Mouse (Mus musculus) left cerebral cortex, adult 2 months (tissue): ENCODE data around the gene Cpz. TPM values are rescaled to one million over a fixed set of nuclear protein-coding genes. Genes with fewer than 3 reads are reported as not detected.

Source experiments
- DNase-seq, 2 experiments: peaks; one replicate each; pipeline ENCODE4 v3.0.0; 2021 to 2022; ENCODE audit warnings: low spot score in 2 of 2, mixed read lengths in 1 of 2; ENCODE audit errors: extremely low spot score in 1 of 2
- H3K27ac ChIP-seq: fragments of 200-600 bp; 2 replicates; pipeline ENCODE4 v1.8.1; 2022
- H3K4me3 ChIP-seq: fragments of 200-600 bp; 2 replicates; pipeline ENCODE4 v1.8.1; 2022
- CTCF ChIP-seq: fragments of 200-600 bp; IDR thresholded peaks from 2 replicates; pipeline ENCODE4 v1.8.1; 2022; ENCODE audit warnings: antibody characterized with exemption, mild to moderate bottlenecking, moderate library complexity
- intact Hi-C: fragments of 180-260 bp; cut with DNase I; formaldehyde crosslinking; loops from one replicate; pipeline ENCODE4 v1.15.1; 2025
- total RNA-seq, 2 experiments: library from RNA; stranded (reverse); gene quantifications; 2 replicates each; pipeline ENCODE4 v1.2.3; 2021

The Cpz gene
- total RNA-seq, 2 experiments from 2014 or later, result 0.14 TPM; not detected in 1

DNA sequence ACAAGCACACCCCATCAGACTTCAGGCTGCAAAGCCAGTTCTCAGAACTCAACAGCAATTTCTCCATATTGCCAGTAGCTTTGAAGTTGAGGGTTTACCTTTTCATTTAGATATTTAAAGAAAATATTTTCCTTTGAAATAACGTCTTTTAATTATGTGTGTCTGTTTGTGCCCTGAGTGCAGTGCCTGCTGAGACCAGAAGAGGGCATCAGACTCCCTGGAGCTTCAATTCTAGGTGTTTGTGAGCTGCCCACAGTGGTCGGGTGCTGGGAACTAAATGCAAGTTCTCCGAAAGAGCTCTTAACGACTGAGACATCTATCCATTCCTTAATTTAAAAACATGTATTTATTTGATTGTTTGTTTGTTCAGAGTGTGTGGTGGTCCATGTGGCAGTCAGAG lies 65.7 kb downstream of the Cpz start:
- H3K4me3 ChIP-seq, result no peak overlapping the region
- TF ChIP-seq CTCF, result peak; percentile 39
- H3K27ac ChIP-seq, result no peak overlapping the region
- intact Hi-C loops, result no loop called here
- no peak for DNase-seq

GRCm38 (mm10) chr5:35458267-35458666 lies 67.2 kb downstream of the Cpz start:
- intact Hi-C loops, result no loop called here
- DNase-seq, result no peak
- no peak for TF ChIP-seq CTCF
- H3K4me3 ChIP-seq, result no peak overlapping the region
- H3K27ac ChIP-seq, result no peak overlapping the region

DNA sequence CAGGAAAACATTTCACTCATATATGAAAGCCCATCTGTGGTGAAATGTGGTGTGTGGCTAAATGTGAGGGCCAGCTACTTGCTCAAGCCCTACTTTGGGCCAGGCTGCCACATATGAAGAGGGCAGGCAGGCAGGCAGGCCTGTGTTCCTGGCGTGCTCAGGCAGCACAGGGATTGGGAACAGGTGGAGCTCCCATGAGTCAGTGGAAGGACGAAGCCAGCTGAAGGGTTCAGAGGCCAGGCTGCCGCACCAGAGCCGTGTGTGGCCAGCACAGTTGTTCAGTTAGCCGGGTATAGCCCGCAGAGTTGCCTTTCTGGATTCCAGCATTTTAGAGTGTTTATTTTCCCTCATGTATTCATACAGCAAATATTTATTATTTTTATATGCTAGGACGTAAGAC lies 68.1 kb downstream of the Cpz start:
- no peak for TF ChIP-seq CTCF
- H3K4me3 ChIP-seq, result no peak overlapping the region
- no peak for DNase-seq
- intact Hi-C loops, result no loop called here
- H3K27ac ChIP-seq, result no peak overlapping the region

DNA sequence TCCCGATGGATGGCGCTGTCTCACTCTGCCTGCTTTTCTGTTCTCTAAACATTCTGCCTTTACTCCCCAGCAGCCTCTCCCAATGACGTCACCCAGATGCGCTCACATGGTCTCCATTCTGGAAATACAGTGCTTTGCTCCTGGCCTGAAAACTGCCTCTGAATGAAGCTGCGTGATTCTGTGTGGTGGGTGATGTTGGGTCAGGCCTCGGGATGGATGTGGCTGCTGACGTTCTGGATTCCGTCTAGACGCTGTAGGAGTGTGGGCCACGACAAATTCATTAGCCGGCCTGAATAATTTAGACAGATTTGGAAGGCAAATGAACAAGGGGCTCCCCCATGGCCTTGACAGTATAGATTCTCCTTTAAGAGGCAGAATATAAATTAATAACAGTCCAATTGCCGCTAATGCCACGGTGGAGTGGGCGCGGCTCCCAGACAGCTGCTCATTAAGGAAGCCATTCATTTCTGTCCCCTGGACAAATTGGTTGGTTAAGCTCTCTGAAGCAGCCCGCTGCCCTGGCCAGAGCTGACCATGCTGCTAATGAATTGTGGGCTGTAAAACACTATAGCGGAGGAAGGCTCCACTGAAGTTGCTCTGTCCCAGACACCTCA lies 71.2 kb downstream of the Cpz start:
- intact Hi-C loops, result no loop called here
- peak; percentile 17 to 20 for DNase-seq
- no peak overlapping the region for H3K27ac ChIP-seq
- peak overlapping the region; percentile 2; the same call in 1 of the 2 replicates for H3K4me3 ChIP-seq
- no peak; the same call in 1 of the 2 replicates for TF ChIP-seq CTCF

Other genes with a start within 250 kb of the Cpz start
- 10 to 100 TPM; 19.2 to 22.2 TPM for gene Adra2c, start 247.4 kb downstream of the Cpz start, total RNA-seq
- gene Hmx1, start 136.6 kb downstream of the Cpz start, total RNA-seq, result not detected
- gene Trmt44, start 49.4 kb upstream of the Cpz start, total RNA-seq, result 1 to 10 TPM; 9.4 to 9.6 TPM
- gene Acox3, start 57.3 kb upstream of the Cpz start, total RNA-seq, result 10 to 100 TPM; 31.6 to 32.0 TPM
- 1 to 10 TPM; 5.9 TPM for gene Htra3, start 154.1 kb upstream of the Cpz start, total RNA-seq
- 1 to 10 TPM; 2.4 to 4.3 TPM for gene Sh3tc1, start 214.3 kb upstream of the Cpz start, total RNA-seq
- 100 to 1,000 TPM; 191 to 208 TPM for gene Ablim2, start 232.2 kb upstream of the Cpz start, total RNA-seq